Mouse (Mus musculus) splenic B cell, adult 2 months (primary cell): Measurements from ENCODE around the gene Rcor2.
A peak's percentile ranks its signal among the peaks of the same experiment; 100 is the strongest.

Experiments used
- DNase-seq: peaks from one replicate; pipeline ENCODE4 v3.0.0-alpha.2; 2011; ENCODE audit warnings: low read depth, low spot score
- H3K27me3 ChIP-seq: 2 replicates; pipeline ENCODE4 v1.6.1; 2012; ENCODE audit warnings: mild to moderate bottlenecking, low read length, moderate library complexity, mixed read lengths; ENCODE audit not compliant: control insufficient read depth, poor library complexity, insufficient read depth, severe bottlenecking
- H3K36me3 ChIP-seq: 2 replicates; pipeline ENCODE4 v1.6.1; 2012; ENCODE audit warnings: mild to moderate bottlenecking, low read length, moderate library complexity, mixed read lengths; ENCODE audit not compliant: control insufficient read depth, poor library complexity, insufficient read depth, severe bottlenecking

Rcor2 gene

GRCm38 (mm10) chr19:7267091-7267741 is at the start of gene Rcor2:
Gene Rcor2, plus strand, starts transcription at chr19:7267325.
- H3K27me3 ChIP-seq, result no peaks in the 10 kb centered on the region; the same call in 1 of the 2 replicates
- peak; percentile 44 for DNase-seq
- H3K36me3 ChIP-seq, result no peaks in the 10 kb centered on the region

GRCm38 (mm10) chr19:7217926-7218267 is 49.2 kb upstream of the Rcor2 start:
- DNase-seq, result peak; percentile 31
- H3K27me3 ChIP-seq, result no peaks in the 10 kb centered on the region
- H3K36me3 ChIP-seq, result no peaks in the 10 kb centered on the region; the same call in 1 of the 2 replicates

GRCm38 (mm10) chr19:7218753-7219152 is 48.4 kb upstream of the Rcor2 start:
- no peaks in the 10 kb centered on the region; the same call in 1 of the 2 replicates for H3K36me3 ChIP-seq
- no peak for DNase-seq
- H3K27me3 ChIP-seq, result no peaks in the 10 kb centered on the region

GRCm38 (mm10) chr19:7222196-7222595 is 44.9 kb upstream of the Rcor2 start:
- H3K36me3 ChIP-seq, result no peaks in the 10 kb centered on the region
- no peak for DNase-seq
- H3K27me3 ChIP-seq, result no peaks in the 10 kb centered on the region

- Histone ChIP-seq H3K36me3 (no peaks in the 10 kb centered on the region), H3K27me3 (no peaks in the 10 kb centered on the region)
- no peak for DNase-seq
Observed at GRCm38 (mm10) chr19:7223488-7223887, 43.6 kb upstream of the Rcor2 start.

GRCm38 (mm10) chr19:7224253-7224652 is 42.9 kb upstream of the Rcor2 start:
- no peak for DNase-seq
- H3K36me3 ChIP-seq, result no peaks in the 10 kb centered on the region; the same call in 1 of the 2 replicates
- H3K27me3 ChIP-seq, result no peaks in the 10 kb centered on the region

GRCm38 (mm10) chr19:7225096-7225690 is 41.9 kb upstream of the Rcor2 start:
- Histone ChIP-seq H3K36me3 (no peaks in the 10 kb centered on the region; the same call in 1 of the 2 replicates), H3K27me3 (no peaks in the 10 kb centered on the region)
- no peak for DNase-seq

- H3K27me3 ChIP-seq, result no peaks in the 10 kb centered on the region
- peak; percentile 70 for DNase-seq
- no peaks in the 10 kb centered on the region; the same call in 1 of the 2 replicates for H3K36me3 ChIP-seq
Observed at GRCm38 (mm10) chr19:7226511-7226914, 40.6 kb upstream of the Rcor2 start.

GRCm38 (mm10) chr19:7234537-7235221 is 32.4 kb upstream of the Rcor2 start:
- Histone ChIP-seq H3K36me3 (no peaks in the 10 kb centered on the region), H3K27me3 (no peaks in the 10 kb centered on the region)
- DNase-seq, result peak; percentile 90

GRCm38 (mm10) chr19:7235461-7235860 is 31.7 kb upstream of the Rcor2 start:
- no peak for DNase-seq
- Histone ChIP-seq H3K27me3 (no peaks in the 10 kb centered on the region), H3K36me3 (no peaks in the 10 kb centered on the region)

- H3K36me3 ChIP-seq, result no peaks in the 10 kb centered on the region
- H3K27me3 ChIP-seq, result no peaks in the 10 kb centered on the region
- DNase-seq, result no peak
Observed at GRCm38 (mm10) chr19:7236011-7236410, 31.1 kb upstream of the Rcor2 start.

GRCm38 (mm10) chr19:7236742-7237141 is 30.4 kb upstream of the Rcor2 start:
- H3K27me3 ChIP-seq, result no peaks in the 10 kb centered on the region
- no peak for DNase-seq
- H3K36me3 ChIP-seq, result no peaks in the 10 kb centered on the region

- Histone ChIP-seq H3K27me3 (no peaks in the 10 kb centered on the region), H3K36me3 (no peaks in the 10 kb centered on the region)
- no peak for DNase-seq
Observed at GRCm38 (mm10) chr19:7239574-7239973, 27.6 kb upstream of the Rcor2 start.

GRCm38 (mm10) chr19:7240291-7240690 is 26.8 kb upstream of the Rcor2 start:
- Histone ChIP-seq H3K27me3 (no peaks in the 10 kb centered on the region), H3K36me3 (no peaks in the 10 kb centered on the region)
- peak; percentile 35 for DNase-seq
